Mouse (Mus musculus) hindbrain, postnatal 0 days (tissue): ENCODE data around the gene Chst8. TPM values are rescaled to one million over a fixed set of nuclear protein-coding genes. Genes with fewer than 3 reads are reported as not detected.

Experiments
- ATAC-seq: fragments of 200-750 bp; cut with Nextera tagmentation; 2 replicates; pipeline ENCODE4 v1.8.0; 2017; ENCODE audit warnings: mild to moderate bottlenecking, moderate TSS enrichment, moderate library complexity
- DNase-seq: peaks from one replicate; pipeline ENCODE4 v3.0.0-alpha.2; 2015; ENCODE audit warnings: low spot score
- H3K27ac ChIP-seq: fragments of 300-500 bp; sonication (generic); 2 replicates; pipeline ENCODE4 v1.5.1; 2014; ENCODE audit warnings: mild to moderate bottlenecking
- H3K27me3 ChIP-seq: fragments of 300-500 bp; sonication (generic); 2 replicates; pipeline ENCODE4 v1.6.1; 2014; ENCODE audit warnings: low read length, mixed read lengths; ENCODE audit not compliant: insufficient read depth
- H3K36me3 ChIP-seq: fragments of 300-500 bp; sonication (generic); 2 replicates; pipeline ENCODE4 v1.6.1; 2014; ENCODE audit warnings: low read length, mixed read lengths; ENCODE audit not compliant: insufficient read depth
- H3K4me1 ChIP-seq: fragments of 300-500 bp; sonication (generic); 2 replicates; pipeline ENCODE4 v1.6.1; 2014; ENCODE audit warnings: antibody characterized with exemption, low read length, mixed read lengths; ENCODE audit not compliant: insufficient read depth
- H3K4me2 ChIP-seq: fragments of 300-500 bp; sonication (generic); 2 replicates; pipeline ENCODE4 v1.6.1; 2014; ENCODE audit warnings: low read depth, mild to moderate bottlenecking, low read length, moderate library complexity, mixed read lengths
- H3K4me3 ChIP-seq: fragments of 300-500 bp; sonication (generic); 2 replicates; pipeline ENCODE4 v1.5.1; 2014; ENCODE audit warnings: low read length
- H3K9ac ChIP-seq: fragments of 300-500 bp; sonication (generic); replicated peaks from 2 replicates; pipeline ENCODE4 v1.6.1; 2014; ENCODE audit warnings: mild to moderate bottlenecking, low read length, moderate library complexity, mixed read lengths
- H3K9me3 ChIP-seq: fragments of 300-500 bp; sonication (generic); 2 replicates; pipeline ENCODE4 v1.6.1; 2016; ENCODE audit warnings: low read length, mixed read lengths
- CTCF ChIP-seq: IDR thresholded peaks from 2 replicates; pipeline ENCODE4 v1.5.1; 2016; ENCODE audit warnings: antibody characterized with exemption, control low read depth, low read depth
- WGBS: fragments of 180-500 bp; shearing (Covaris S2); extraction: QIAGEN DNeasy Blood & Tissue Kit; methylation state at CpG from one replicate; pipeline ENCODE4 v1.1.7; 2014; 5-methylcytosine and 5-hydroxymethylcytosine counted together
- polyA plus RNA-seq: library from polyadenylated mRNA; unstranded; fragments of >200 nt; fragmentation: Nextera tagmentation; extraction: Ambion mirVana; gene quantifications from 2 replicates; pipeline ENCODE4 v1.2.1, GENCODE M21; 2015
- total RNA-seq: library from RNA; depleted of rRNA; stranded (reverse); fragments of >200 nt; gene quantifications from 2 replicates; pipeline ENCODE4 v1.2.3, GENCODE M21; 2014

Gene Chst8
- total and polyA plus RNA-seq, 2 experiments from 2014 or later, result 10.0 to 27.8 TPM

DNA sequence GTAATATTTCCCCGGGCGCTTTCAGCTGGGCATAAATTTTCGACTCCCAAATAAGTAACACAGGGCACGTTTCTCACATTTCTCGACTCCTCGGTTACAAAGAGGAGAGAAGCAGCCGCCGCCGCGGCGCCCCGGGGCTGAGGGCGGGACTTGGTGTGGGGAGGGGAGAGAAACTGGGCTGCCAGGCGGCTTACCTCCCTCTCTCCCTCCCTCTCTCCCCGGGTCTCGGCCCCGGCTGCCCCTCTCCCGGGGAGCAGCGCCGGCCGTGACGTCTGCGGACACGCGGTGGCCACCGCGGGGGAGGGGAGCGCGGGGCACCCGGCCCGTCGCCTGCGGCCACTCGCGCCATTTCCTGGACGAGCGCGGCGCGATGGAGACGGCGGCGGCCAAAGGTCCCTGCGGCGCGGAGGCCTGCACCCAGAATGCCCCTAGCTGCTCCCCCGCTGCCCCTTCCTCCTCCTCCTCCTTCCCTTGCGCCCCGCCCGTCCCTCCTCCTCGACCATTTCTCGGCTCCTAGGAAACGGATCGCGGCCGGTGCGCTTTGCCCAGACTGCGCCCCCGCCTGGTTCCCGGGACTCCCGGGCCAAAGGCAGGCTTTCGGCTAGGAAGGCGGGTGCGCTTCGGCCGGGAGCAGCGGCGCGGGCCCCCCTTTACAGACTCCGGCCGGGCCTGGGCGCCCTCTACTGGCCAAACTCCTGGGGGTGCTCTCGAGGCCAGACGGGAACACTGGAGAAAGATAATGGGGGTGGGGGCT is 157.2 kb downstream of the Chst8 start:
- peak overlapping the region; percentile 74 for H3K4me2 ChIP-seq
- DNase-seq (peak; percentile 96), ATAC-seq (peak; percentile 83)
- no peaks in the 10 kb centered on the region for H3K27me3 ChIP-seq
- under 1% methylated on average over 45 of the region's 74 CpGs for WGBS
- H3K36me3 ChIP-seq, result no peaks in the 10 kb centered on the region
- H3K9ac ChIP-seq, result peak overlapping the region; percentile 94
- peak; percentile 82 for TF ChIP-seq CTCF
- H3K27ac ChIP-seq, result peak overlapping the region; percentile 98
- H3K4me1 ChIP-seq, result no peaks in the 10 kb centered on the region
- peak overlapping the region; percentile 83 for H3K4me3 ChIP-seq
- no peaks in the 10 kb centered on the region for H3K9me3 ChIP-seq

DNA sequence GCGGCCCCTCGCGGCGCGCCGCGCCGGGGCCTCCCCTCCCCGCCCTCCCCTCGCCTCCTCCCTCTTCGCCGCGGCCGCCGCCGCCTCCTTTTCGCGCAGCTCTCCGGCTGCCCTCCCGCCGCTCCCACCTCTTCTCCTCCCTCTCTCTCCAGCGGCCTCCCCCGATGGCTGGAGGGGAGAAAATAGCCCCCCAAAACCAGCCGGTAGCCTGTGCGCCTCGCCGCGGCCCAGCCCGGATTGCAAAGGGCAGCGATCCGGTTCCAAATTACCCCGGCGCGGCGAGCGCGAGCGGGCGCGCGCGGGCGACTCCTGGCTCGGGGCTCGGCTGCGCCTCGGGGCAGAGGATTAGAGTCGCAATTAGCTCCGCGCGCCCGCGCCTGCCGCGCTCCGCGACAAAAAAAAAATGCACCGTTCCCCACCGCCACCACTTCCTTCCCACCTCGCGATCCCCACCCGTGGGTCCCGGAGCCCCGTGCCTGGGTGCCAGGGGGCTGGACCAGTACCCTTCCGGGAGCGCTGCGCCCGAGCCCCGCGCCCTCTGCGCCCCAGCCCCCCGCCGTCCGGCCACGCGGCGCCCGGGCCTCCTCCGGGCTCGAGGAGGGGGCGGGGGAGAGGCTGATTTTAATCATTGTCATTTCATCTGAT is 157.9 kb downstream of the Chst8 start:
- ATAC-seq, result peak; percentile 49
- no peak for TF ChIP-seq CTCF
- 0% methylated on average over 34 of the region's 81 CpGs for WGBS

DNA sequence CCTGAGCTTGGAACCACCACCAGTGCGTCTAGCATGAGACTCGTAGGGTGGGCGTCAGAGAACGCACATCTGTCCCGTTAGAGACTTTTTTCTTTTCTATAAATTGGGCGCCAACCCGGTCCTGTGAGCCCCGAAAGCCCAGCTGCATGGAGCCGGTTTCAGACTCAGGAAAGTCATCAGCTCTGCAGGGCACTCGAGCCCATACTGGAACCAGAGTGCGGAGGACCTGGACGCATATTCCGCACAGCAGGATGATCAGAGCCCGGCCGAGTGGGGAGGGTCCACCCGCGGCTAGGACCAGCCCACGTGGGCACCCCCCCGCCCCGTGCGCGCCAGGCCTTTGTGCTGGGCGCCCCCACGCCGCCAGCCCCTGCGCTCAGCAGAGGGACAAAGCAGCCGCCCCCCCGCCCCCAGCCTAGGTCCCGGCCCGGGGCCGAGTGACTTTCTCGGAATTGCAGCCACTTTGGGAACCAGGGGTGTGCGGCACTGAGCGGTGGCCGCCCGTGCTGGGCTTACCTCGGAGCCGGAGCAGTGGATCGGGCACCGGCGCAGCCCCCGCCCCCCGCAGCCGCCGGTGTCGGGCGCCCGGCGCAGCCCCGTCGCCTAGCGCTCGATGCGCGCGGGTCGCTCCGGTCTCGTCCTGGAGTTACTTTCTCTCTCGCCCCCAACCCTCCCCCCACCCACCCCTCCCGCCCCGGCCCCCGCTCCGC is 158.6 kb downstream of the Chst8 start:
- Histone ChIP-seq H3K27me3 (no peaks in the 10 kb centered on the region), H3K9me3 (no peaks in the 10 kb centered on the region), H3K4me1 (no peaks in the 10 kb centered on the region), H3K4me2 (peak overlapping the region; percentile 74), H3K36me3 (no peaks in the 10 kb centered on the region), H3K9ac (peak overlapping the region; percentile 94), H3K4me3 (peak overlapping the region; percentile 83), H3K27ac (peak overlapping the region; percentile 98)
- no peak for TF ChIP-seq CTCF
- DNase-seq (peak; percentile 58), ATAC-seq (peak; percentile 48)
- 3% methylated on average over 54 of the region's 64 CpGs for WGBS

More for the DNA sequence above, 157.9 kb downstream of the Chst8 start:
- Histone ChIP-seq H3K36me3 (no peaks in the 10 kb centered on the region), H3K9me3 (no peaks in the 10 kb centered on the region), H3K27me3 (no peaks in the 10 kb centered on the region), H3K4me1 (no peaks in the 10 kb centered on the region), H3K4me2 (peak overlapping the region; percentile 74), H3K9ac (peak overlapping the region; percentile 94), H3K4me3 (peak overlapping the region; percentile 83), H3K27ac (peak overlapping the region; percentile 98)
- DNase-seq, result peak; percentile 88

DNA sequence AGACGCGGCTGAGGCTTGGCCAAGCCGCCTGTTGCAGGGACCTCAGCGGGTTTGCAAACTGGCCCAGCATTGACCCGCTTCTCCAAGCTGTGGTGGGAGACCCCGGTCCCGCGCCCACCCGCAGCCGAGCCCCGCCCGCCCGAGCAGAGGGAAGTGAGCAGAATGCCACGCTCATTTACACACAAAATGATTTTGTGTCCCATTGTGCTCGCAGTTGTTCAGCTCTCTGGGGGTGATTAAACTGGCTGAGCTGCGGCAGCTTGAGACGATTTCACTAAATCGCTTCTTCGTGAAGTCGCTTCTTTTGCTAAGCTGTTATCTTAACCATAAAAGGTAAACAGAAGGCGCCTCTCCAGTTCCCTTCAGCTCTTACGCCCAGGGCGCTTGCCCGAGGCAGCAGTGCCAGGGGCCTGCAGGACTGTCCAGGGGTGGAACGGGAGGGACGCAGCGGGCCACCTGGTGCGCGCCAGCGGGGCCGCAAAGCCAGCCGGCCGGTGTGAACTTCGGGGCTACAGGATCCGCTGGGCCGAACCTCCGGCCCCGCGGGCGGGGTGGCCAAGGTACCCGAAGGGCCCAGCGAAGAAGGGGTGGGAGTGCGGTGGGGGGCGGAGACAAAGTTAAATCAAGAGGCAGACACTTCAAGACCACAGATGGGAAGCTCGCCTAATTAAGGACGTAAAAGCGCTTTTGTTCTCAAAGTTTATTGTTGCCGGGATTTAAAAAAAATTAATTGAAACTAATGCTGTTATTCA is 159.6 kb downstream of the Chst8 start:
- WGBS, result under 1% methylated on average over 48 of the region's 48 CpGs
- Histone ChIP-seq H3K27ac (peak overlapping the region; percentile 5; the same call in 1 of the 2 replicates), H3K9me3 (no peaks in the 10 kb centered on the region), H3K36me3 (0 out of 2 replicates have a peak, but pooled peaks cover 3% of the 10 kb centered on the region), H3K27me3 (no peaks in the 10 kb centered on the region), H3K9ac (peak overlapping the region; percentile 94), H3K4me1 (no peaks in the 10 kb centered on the region), H3K4me3 (peak overlapping the region; percentile 83), H3K4me2 (peak overlapping the region; percentile 74)
- no peak for ATAC-seq
- TF ChIP-seq CTCF, result no peak
- DNase-seq, result peak; percentile 32

DNA sequence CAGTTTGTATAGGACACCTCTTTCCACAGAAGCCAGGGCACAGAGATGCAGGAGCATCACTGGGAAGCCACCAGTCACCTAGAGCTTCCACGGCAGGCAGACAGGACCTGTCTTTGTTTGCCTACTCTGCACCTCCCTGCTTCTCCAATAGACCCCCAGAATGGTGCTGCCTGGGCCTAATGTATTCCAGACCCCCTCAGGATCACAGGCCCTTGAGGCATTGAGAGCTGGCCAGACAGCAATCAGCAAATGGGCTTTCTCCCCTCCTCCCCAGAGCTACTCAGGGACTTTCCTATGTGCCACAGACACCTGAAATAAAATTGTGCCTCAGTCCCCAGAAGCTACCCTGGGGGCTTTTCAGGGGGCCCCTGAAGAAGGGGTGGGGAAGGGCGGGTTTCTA is 161.1 kb downstream of the Chst8 start:
- H3K27me3 ChIP-seq, result no peaks in the 10 kb centered on the region
- ATAC-seq, result no peak
- no peak for DNase-seq
- H3K36me3 ChIP-seq, result 0 out of 2 replicates have a peak, but pooled peaks cover 3% of the 10 kb centered on the region
- H3K9me3 ChIP-seq, result no peaks in the 10 kb centered on the region
- no peaks in the 10 kb centered on the region; the same call in 1 of the 2 replicates for H3K4me1 ChIP-seq
- H3K4me2 ChIP-seq, result peak overlapping the region; percentile 74
- H3K9ac ChIP-seq, result no peak overlapping the region
- no peak overlapping the region for H3K4me3 ChIP-seq
- no peak for TF ChIP-seq CTCF
- no peak overlapping the region for H3K27ac ChIP-seq
- 38% methylated on average over 2 of the region's 2 CpGs for WGBS

GRCm38 (mm10) chr7:34647052-34647451 is 165.5 kb downstream of the Chst8 start:
- 40% methylated on average over 9 of the region's 9 CpGs for WGBS
- no peaks in the 10 kb centered on the region; the same call in 1 of the 2 replicates for H3K4me1 ChIP-seq
- DNase-seq, result peak; percentile 66
- 0 out of 2 replicates have a peak, but pooled peaks cover 8% of the 10 kb centered on the region for H3K36me3 ChIP-seq
- ATAC-seq, result no peak
- no peaks in the 10 kb centered on the region for H3K9me3 ChIP-seq
- no peak overlapping the region for H3K4me2 ChIP-seq
- no peak overlapping the region for H3K27ac ChIP-seq
- TF ChIP-seq CTCF, result no peak
- H3K4me3 ChIP-seq, result no peak overlapping the region
- no peak overlapping the region for H3K9ac ChIP-seq
- H3K27me3 ChIP-seq, result no peaks in the 10 kb centered on the region
